Mouse (Mus musculus) CH12.LX (cell line): ENCODE data around the gene Agbl5. TPM values are rescaled to one million over a fixed set of nuclear protein-coding genes. Genes with fewer than 3 reads are reported as not detected.

Experiments
- DNase-seq: peaks from one replicate; pipeline ENCODE4 v3.0.0-alpha.2; 2013; ENCODE audit errors: extremely low read depth
- H3K27ac ChIP-seq: 2 replicates; pipeline ENCODE4 v1.5.1; 2012; ENCODE audit warnings: low read depth, mild to moderate bottlenecking, control low read depth, moderate library complexity; ENCODE audit not compliant: insufficient read depth
- H3K27me3 ChIP-seq: replicated peaks from 2 replicates; pipeline ENCODE3; 2012; ENCODE audit warnings: inconsistent platforms
- H3K36me3 ChIP-seq, 2 experiments: replicated peaks in 1 of 2; 2 replicates each; pipeline versions ENCODE3 to v1.6.1; 2012; ENCODE audit warnings: inconsistent platforms in 1 of 2, low read length in 1 of 2, mild to moderate bottlenecking in 1 of 2, mixed read lengths in 1 of 2, moderate library complexity in 1 of 2; ENCODE audit not compliant: control insufficient read depth in 1 of 2, insufficient read depth in 1 of 2
- H3K4me1 ChIP-seq, 2 experiments: 2 replicates each; pipeline ENCODE4 v1.6.1; 2012; ENCODE audit warnings: inconsistent platforms in 1 of 2, moderate library complexity in 1 of 2; ENCODE audit not compliant: insufficient read depth in 2 of 2, control insufficient read depth in 1 of 2
- H3K4me2 ChIP-seq: 2 replicates; pipeline ENCODE4 v1.6.1; 2012; ENCODE audit warnings: low read depth, mild to moderate bottlenecking, control low read depth; ENCODE audit not compliant: poor library complexity, insufficient read depth, severe bottlenecking
- H3K4me3 ChIP-seq, 3 experiments: fragments of 150-350 bp in 1 of 3; sonication (generic) in 1 of 3; replicated peaks in 1 of 3; 2 replicates each; pipeline versions ENCODE3 to v1.5.1; 2011 to 2012; ENCODE audit warnings: low read depth in 2 of 3, low read length in 2 of 3, mild to moderate bottlenecking in 2 of 3, moderate library complexity in 2 of 3, control low read depth in 1 of 3, improper control_type of control experiment in 1 of 3, inconsistent platforms in 1 of 3, mixed read lengths in 1 of 3; ENCODE audit not compliant: poor library complexity in 1 of 3
- H3K79me2 ChIP-seq: replicated peaks from 2 replicates; pipeline ENCODE4 v1.6.1; 2012; ENCODE audit warnings: mild to moderate bottlenecking, moderate library complexity; ENCODE audit not compliant: control insufficient read depth, poor library complexity, insufficient read depth, severe bottlenecking; ENCODE audit errors: extremely low read depth
- H3K9ac ChIP-seq: 2 replicates; pipeline ENCODE4 v1.6.1; 2012; ENCODE audit warnings: low read depth, mild to moderate bottlenecking, control low read depth, moderate library complexity; ENCODE audit not compliant: insufficient read depth
- H3K9me3 ChIP-seq: replicated peaks from 2 replicates; pipeline ENCODE3; 2012; ENCODE audit warnings: low read length, inconsistent platforms, mixed read lengths
- CHD1 ChIP-seq: IDR thresholded peaks from 2 replicates; pipeline ENCODE4 v1.6.1; 2012; ENCODE audit warnings: low read depth, low read length, improper control_type of control experiment, inconsistent platforms
- CTCF ChIP-seq, 2 experiments: IDR thresholded peaks in 1 of 2; conservative IDR thresholded peaks in 1 of 2; 2 replicates each; pipeline ENCODE4 v1.5.1; 2011 to 2012; ENCODE audit warnings: low read depth in 2 of 2, low read length in 2 of 2, improper control_type of control experiment in 1 of 2, inconsistent platforms in 1 of 2, mild to moderate bottlenecking in 1 of 2, moderate library complexity in 1 of 2
- E2F4 ChIP-seq: IDR thresholded peaks from 2 replicates; pipeline ENCODE4 v1.6.1; 2011; ENCODE audit warnings: low read depth, low read length, improper control_type of control experiment; ENCODE audit not compliant: insufficient replicate concordance
- ELF1 ChIP-seq: IDR thresholded peaks from 2 replicates; pipeline ENCODE4 v1.6.1; 2014; ENCODE audit warnings: low read depth, mild to moderate bottlenecking, inconsistent platforms, low read length, improper control_type of control experiment
- EP300 ChIP-seq: IDR thresholded peaks from 2 replicates; pipeline ENCODE4 v1.6.1; 2011; ENCODE audit warnings: low read length, improper control_type of control experiment
- HCFC1 ChIP-seq: IDR thresholded peaks from 2 replicates; pipeline ENCODE4 v1.6.1; 2012; ENCODE audit warnings: low read depth, mild to moderate bottlenecking, inconsistent platforms, low read length, improper control_type of control experiment
- IRF4 ChIP-seq: IDR thresholded peaks from 2 replicates; pipeline ENCODE4 v1.6.1; 2014; ENCODE audit warnings: low read depth, mild to moderate bottlenecking, inconsistent platforms, low read length, improper control_type of control experiment
- JUN ChIP-seq: IDR thresholded peaks from 2 replicates; pipeline ENCODE4 v1.6.1; 2011; ENCODE audit warnings: low read depth, mild to moderate bottlenecking, low read length, improper control_type of control experiment, moderate library complexity; ENCODE audit not compliant: insufficient read depth
- JUND ChIP-seq: conservative IDR thresholded peaks from 2 replicates; pipeline ENCODE4 v1.6.1; 2011; ENCODE audit warnings: low read depth, low read length, improper control_type of control experiment
- KAT2A ChIP-seq: IDR thresholded peaks from 2 replicates; pipeline ENCODE4 v1.6.1; 2012; ENCODE audit warnings: low read length, improper control_type of control experiment, inconsistent platforms; ENCODE audit not compliant: insufficient replicate concordance
- MEF2A ChIP-seq: IDR thresholded peaks from 2 replicates; pipeline ENCODE4 v1.6.1; 2014; ENCODE audit warnings: low read depth, mild to moderate bottlenecking, inconsistent platforms, low read length, improper control_type of control experiment, borderline replicate concordance
- MYC ChIP-seq: IDR thresholded peaks from 2 replicates; pipeline ENCODE4 v1.6.1; 2011; ENCODE audit warnings: low read depth, mild to moderate bottlenecking, improper control_type of control experiment, low read length
- NELFE ChIP-seq: IDR thresholded peaks from 2 replicates; pipeline ENCODE4 v1.6.1; 2011; ENCODE audit warnings: low read depth, low read length, improper control_type of control experiment
- NRF1 ChIP-seq: IDR thresholded peaks from 2 replicates; pipeline ENCODE4 v1.6.1; 2014; ENCODE audit warnings: low read depth, mild to moderate bottlenecking, inconsistent platforms, low read length, improper control_type of control experiment, moderate library complexity
- PAX5 ChIP-seq: IDR thresholded peaks from 2 replicates; pipeline ENCODE4 v1.6.1; 2012; ENCODE audit warnings: low read length, inconsistent platforms, mixed read lengths
- POLR2AphosphoS2 ChIP-seq: IDR thresholded peaks from 2 replicates; pipeline ENCODE4 v1.6.1; 2011; ENCODE audit warnings: low read depth, low read length, improper control_type of control experiment
- RAD21 ChIP-seq: IDR thresholded peaks from 2 replicates; pipeline ENCODE4 v1.6.1; 2011; ENCODE audit warnings: low read depth, mild to moderate bottlenecking, low read length, improper control_type of control experiment, moderate library complexity
- SIN3A ChIP-seq: IDR thresholded peaks from 2 replicates; pipeline ENCODE4 v1.6.1; 2012; ENCODE audit warnings: low read length, improper control_type of control experiment, inconsistent platforms
- TBP ChIP-seq: conservative IDR thresholded peaks from 2 replicates; pipeline ENCODE4 v1.6.1; 2011; ENCODE audit warnings: low read depth, low read length, improper control_type of control experiment
- TCF12 ChIP-seq: IDR thresholded peaks from 2 replicates; pipeline ENCODE4 v1.6.1; 2014; ENCODE audit warnings: low read depth, mild to moderate bottlenecking, inconsistent platforms, low read length, improper control_type of control experiment
- USF1 ChIP-seq: IDR thresholded peaks from 2 replicates; pipeline ENCODE4 v1.6.1; 2014; ENCODE audit warnings: low read depth, mild to moderate bottlenecking, inconsistent platforms, low read length, improper control_type of control experiment
- USF2 ChIP-seq: conservative IDR thresholded peaks from 2 replicates; pipeline ENCODE4 v1.6.1; 2011; ENCODE audit warnings: low read depth, low read length, improper control_type of control experiment
- ZC3H11A ChIP-seq: IDR thresholded peaks from 2 replicates; pipeline ENCODE4 v1.6.1; 2012; ENCODE audit warnings: low read depth, mild to moderate bottlenecking, inconsistent platforms, low read length, improper control_type of control experiment
- ZKSCAN1 ChIP-seq: IDR thresholded peaks from 2 replicates; pipeline ENCODE4 v1.6.1; 2012; ENCODE audit warnings: low read depth, inconsistent platforms, low read length, improper control_type of control experiment, borderline replicate concordance
- ZNF384 ChIP-seq: IDR thresholded peaks from 2 replicates; pipeline ENCODE4 v1.6.1; 2012; ENCODE audit warnings: low read depth, low read length, improper control_type of control experiment, inconsistent platforms
- dilution Hi-C: fragments of 300-500 bp; cut with MboI; formaldehyde crosslinking; loops from 2 replicates; pipeline ENCODE4 v1.14.3; 2020; ENCODE audit warnings: low sequenced_read_pairs; ENCODE audit not compliant: extremely low pct_unique_long_range_greater_than_20kb, extremely low pct_ligation_motif_present
- in situ Hi-C: fragments of 300-500 bp; cut with MboI; formaldehyde crosslinking; loops from 3 replicates; pipeline ENCODE4 v1.14.3; 2019; ENCODE audit warnings: low sequenced_read_pairs, low pct_ligation_motif_present, low pct_unique_long_range_greater_than_20kb, mixed read lengths
- polyA plus RNA-seq: library from polyadenylated mRNA; unstranded; fragments of >175 nt; gene quantifications from 2 replicates; pipeline ENCODE4 v1.2.1, GENCODE M21; 2012; ENCODE audit warnings: low read depth; ENCODE audit not compliant: insufficient read length
- total RNA-seq, 2 experiments: library from RNA; depleted of rRNA; stranded (reverse); fragments of 300-350 nt in 1 of 2; fragments of >200 nt in 1 of 2; gene quantifications; 2 replicates each; pipeline ENCODE4 v1.2.3; 2012 to 2014

The Agbl5 gene
- total and polyA plus RNA-seq, 3 experiments = 4.1 to 11.6 (median 9.3) TPM

DNA sequence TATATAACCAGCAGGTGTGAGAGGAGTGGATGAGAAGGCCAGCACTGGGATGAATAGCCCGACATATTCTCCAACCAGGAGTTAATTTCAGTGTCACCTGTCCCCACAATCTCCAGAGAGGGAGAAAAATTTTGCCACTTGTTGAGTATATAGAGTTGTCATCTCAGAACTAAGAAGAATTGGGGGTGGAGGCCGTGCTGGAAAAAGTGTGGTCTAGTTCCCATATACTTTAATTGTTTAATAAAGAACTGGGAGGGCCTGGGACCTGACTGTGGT, 18.4 kb upstream of the Agbl5 start:
- Histone ChIP-seq H3K27ac (no peak overlapping the region), H3K9me3 (no peaks in the 10 kb centered on the region), H3K4me1 (peaks cover 8 to 38% of the 10 kb centered on the region in 2 experiments), H3K9ac (peak overlapping the region; percentile 79), H3K79me2 (peaks cover 9% of the 10 kb centered on the region), H3K36me3 (peaks cover 40 to 44% of the 10 kb centered on the region in 2 experiments), H3K4me2 (peak overlapping the region; percentile 97), H3K4me3 (peak overlapping the region; percentile 77 to 90 (median 77)), H3K27me3 (no peaks in the 10 kb centered on the region)
- no peak for DNase-seq
- in situ Hi-C loops (no loop called here), dilution Hi-C loops (no loop called here)
- TF ChIP-seq TCF12 (no peak), HCFC1 (no peak), PAX5 (no peak), RAD21 (no peak), NELFE (no peak), SIN3A (no peak), MEF2A (no peak), EP300 (no peak), NRF1 (no peak), ZNF384 (no peak), USF1 (no peak), CHD1 (no peak), MYC (no peak)

DNA sequence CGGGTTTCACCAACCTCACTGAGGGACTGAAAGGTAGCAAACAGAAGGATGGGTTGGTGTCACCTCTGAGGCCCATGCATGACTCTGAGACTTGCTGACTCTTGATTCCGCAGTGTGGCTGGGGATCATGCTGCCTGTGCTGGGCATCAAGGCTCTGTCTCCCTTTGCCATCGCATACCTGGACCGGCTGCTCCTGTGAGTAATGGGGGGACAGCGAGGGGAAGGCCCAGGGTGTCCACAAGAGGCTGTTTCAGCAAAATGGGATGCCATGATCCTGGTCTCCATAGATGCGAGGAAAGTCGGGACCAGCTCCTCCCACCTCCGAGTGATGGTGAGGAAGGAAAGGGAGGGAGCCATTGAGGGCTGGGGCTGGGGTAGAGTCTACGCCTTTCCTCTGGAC, 15.9 kb upstream of the Agbl5 start:
- no peaks in the 10 kb centered on the region for H3K27me3 ChIP-seq
- no peak overlapping the region for H3K4me3 ChIP-seq
- peaks cover 60 to 69% of the 10 kb centered on the region in 2 experiments for H3K36me3 ChIP-seq
- no peak overlapping the region for H3K4me2 ChIP-seq
- in situ Hi-C loops = no loop called here
- DNase-seq = no peak
- no peak overlapping the region for H3K9ac ChIP-seq
- peaks cover 0 to 23% of the 10 kb centered on the region in 2 experiments; a peak in 2 of 4 replicates for H3K4me1 ChIP-seq
- TF ChIP-seq CTCF (conservative IDR thresholded peaks at IDR 0.05 in 1 of 2, IDR thresholded peaks at IDR 0.05 in 1 of 2; ENCODE audit: low read depth in 2 of 2, low read length in 2 of 2) (no peak), EP300 (no peak), POLR2AphosphoS2 (no peak), TCF12 (no peak)
- TF ChIP-seq, all 38 proteins: peak for 0
- dilution Hi-C loops = no loop called here
- no peaks in the 10 kb centered on the region for H3K9me3 ChIP-seq
- no peak overlapping the region for H3K27ac ChIP-seq
- peaks cover 9% of the 10 kb centered on the region for H3K79me2 ChIP-seq

- Histone ChIP-seq H3K4me2 (no peak overlapping the region), H3K4me1 (peaks cover 0 to 10% of the 10 kb centered on the region in 2 experiments; a peak in 2 of 4 replicates), H3K9me3 (no peaks in the 10 kb centered on the region), H3K9ac (no peak overlapping the region), H3K27me3 (no peaks in the 10 kb centered on the region), H3K36me3 (peaks cover 60 to 83% of the 10 kb centered on the region in 2 experiments), H3K79me2 (peaks cover 9% of the 10 kb centered on the region), H3K27ac (no peak overlapping the region), H3K4me3 (no peak overlapping the region)
- TF ChIP-seq EP300 (no peak), USF2 (no peak), ZKSCAN1 (no peak), E2F4 (no peak), MYC (no peak), SIN3A (no peak), JUN (no peak), ZC3H11A (no peak), CHD1 (no peak), ELF1 (no peak), CTCF (conservative IDR thresholded peaks at IDR 0.05 in 1 of 2, IDR thresholded peaks at IDR 0.05 in 1 of 2; ENCODE audit: low read depth in 2 of 2, low read length in 2 of 2) (no peak), JUND (no peak), NELFE (no peak), RAD21 (no peak), IRF4 (no peak), POLR2AphosphoS2 (no peak), KAT2A (no peak), TBP (no peak), PAX5 (no peak)
- no peak for DNase-seq
- dilution Hi-C loops = no loop called here
- in situ Hi-C loops = no loop called here
These were observed 14.1 kb upstream of the Agbl5 start for GRCm38 (mm10) chr5:30874365-30874764.
